Mouse (Mus musculus) lung, embryonic 16.5 days (tissue): Measurements from ENCODE around the gene Wfdc16. TPM values are rescaled to one million over a fixed set of nuclear protein-coding genes. Genes with fewer than 3 reads are reported as not detected.

Experiments
- ATAC-seq: fragments of 200-750 bp; cut with Nextera tagmentation; 2 replicates; pipeline ENCODE4 v1.8.0; 2017; ENCODE audit warnings: low read depth, mild to moderate bottlenecking, moderate library complexity
- H3K27ac ChIP-seq: fragments of 300-500 bp; sonication (generic); 2 replicates; pipeline ENCODE4 v1.5.1; 2014; ENCODE audit warnings: mild to moderate bottlenecking, control low read depth, low read length
- H3K27me3 ChIP-seq: fragments of 300-500 bp; sonication (generic); 2 replicates; pipeline ENCODE4 v1.6.1; 2014; ENCODE audit warnings: low read depth, low read length, mixed read lengths; ENCODE audit not compliant: control insufficient read depth, insufficient read depth
- H3K36me3 ChIP-seq: fragments of 300-500 bp; sonication (generic); 2 replicates; pipeline ENCODE4 v1.6.1; 2014; ENCODE audit warnings: low read length; ENCODE audit not compliant: control insufficient read depth, insufficient read depth
- H3K4me1 ChIP-seq: fragments of 300-500 bp; sonication (generic); replicated peaks from 2 replicates; pipeline ENCODE4 v1.6.1; 2014; ENCODE audit warnings: low read length, mixed read lengths; ENCODE audit not compliant: control insufficient read depth, insufficient read depth
- H3K4me2 ChIP-seq: fragments of 300-500 bp; sonication (generic); 2 replicates; pipeline ENCODE4 v1.6.1; 2014; ENCODE audit warnings: low read depth, low read length, control low read depth
- H3K4me3 ChIP-seq: fragments of 300-500 bp; sonication (generic); 2 replicates; pipeline ENCODE4 v1.5.1; 2014; ENCODE audit warnings: mild to moderate bottlenecking, low read length, control low read depth
- H3K9ac ChIP-seq: fragments of 300-500 bp; sonication (generic); 2 replicates; pipeline ENCODE4 v1.6.1; 2014; ENCODE audit warnings: low read length, control low read depth
- H3K9me3 ChIP-seq: fragments of 300-500 bp; sonication (generic); 2 replicates; pipeline ENCODE4 v1.6.1; 2016; ENCODE audit warnings: low read length; ENCODE audit not compliant: control insufficient read depth
- WGBS: fragments of 180-500 bp; shearing (Covaris S2); extraction: QIAGEN DNeasy Blood & Tissue Kit; methylation state at CpG from one replicate; pipeline ENCODE4 v1.1.7; 2014; 5-methylcytosine and 5-hydroxymethylcytosine counted together
- polyA plus RNA-seq: library from polyadenylated mRNA; unstranded; fragments of >200 nt; fragmentation: Nextera tagmentation; extraction: Ambion mirVana; gene quantifications from 2 replicates; pipeline ENCODE4 v1.2.1, GENCODE M21; 2015

The Wfdc16 gene
- polyA plus RNA-seq, 1 experiment from 2014 or later: not detected

GRCm38 (mm10) chr2:164664851-164665250, 26.3 kb upstream of the Wfdc16 start:
- Histone ChIP-seq H3K36me3 (no peaks in the 10 kb centered on the region), H3K4me3 (no peak overlapping the region), H3K9me3 (no peaks in the 10 kb centered on the region), H3K4me1 (no peaks in the 10 kb centered on the region), H3K27ac (no peak overlapping the region), H3K4me2 (no peak overlapping the region), H3K27me3 (no peaks in the 10 kb centered on the region), H3K9ac (no peak overlapping the region)
- 82% methylated on average over 7 of the region's 7 CpGs for WGBS
- ATAC-seq: no peak

DNA sequence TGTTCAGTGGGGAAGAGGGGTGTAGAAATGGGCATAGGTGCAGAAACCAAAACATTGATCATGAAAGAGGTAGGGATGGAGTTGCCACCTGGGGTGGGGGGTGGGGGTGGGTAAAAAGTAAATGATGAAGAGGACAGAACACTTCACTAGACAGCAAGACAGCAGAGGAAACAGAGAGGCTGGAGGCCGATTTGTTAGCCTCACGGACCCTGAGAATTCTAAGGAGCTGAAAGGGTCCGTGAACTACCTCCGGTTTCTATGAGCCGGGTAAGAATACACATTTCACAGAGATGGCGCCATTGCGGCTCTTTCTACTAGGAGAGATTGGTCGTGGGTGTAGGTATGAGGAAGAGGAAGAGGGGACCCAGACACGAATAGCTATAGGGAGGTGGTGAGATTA, 17.9 kb upstream of the Wfdc16 start, which contains the start of gene Wfdc9:
Gene Wfdc9, minus strand, starts transcription at position 101 of the 400 bp plus-strand sequence.
- H3K4me2 ChIP-seq: no peak within 1 kb of the TSS
- no peaks in the 10 kb centered on the region for H3K4me1 ChIP-seq
- H3K27me3 ChIP-seq: no peaks in the 10 kb centered on the region
- H3K9ac ChIP-seq: no peak within 1 kb of the TSS
- no peak within 1 kb of the TSS for H3K4me3 ChIP-seq
- no peaks in the 10 kb centered on the region for H3K36me3 ChIP-seq
- H3K9me3 ChIP-seq: no peaks in the 10 kb centered on the region
- ATAC-seq: no peak
- WGBS: 80% methylated on average over 9 of the region's 9 CpGs
- H3K27ac ChIP-seq: no peak within 1 kb of the TSS

DNA sequence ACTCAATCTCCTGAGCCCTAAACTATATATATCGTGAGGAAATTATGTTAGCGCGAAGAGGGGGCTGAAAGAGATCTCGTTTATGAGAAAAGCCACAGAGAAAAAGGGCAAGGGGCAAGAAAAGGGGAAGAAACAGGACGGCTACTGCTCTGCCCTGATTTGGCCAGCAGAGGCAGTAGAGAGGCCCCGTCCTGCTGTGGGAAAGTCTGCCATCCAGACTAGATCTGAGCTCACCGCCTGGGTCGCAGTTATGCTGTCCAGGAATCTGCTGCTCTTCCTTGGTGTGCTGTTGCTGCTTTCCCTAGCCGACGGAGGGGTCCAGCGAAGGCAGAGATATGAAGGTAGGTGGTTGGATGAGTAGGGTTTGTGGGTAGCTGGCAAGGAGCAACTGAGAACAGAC, 17.3 kb upstream of the Wfdc16 start, which contains the start of gene Wfdc10:
Gene Wfdc10, plus strand, starts transcription at position 189 of the 400 bp plus-strand sequence.
- no peaks in the 10 kb centered on the region for H3K9me3 ChIP-seq
- no peak within 1 kb of the TSS for H3K9ac ChIP-seq
- no peaks in the 10 kb centered on the region for H3K36me3 ChIP-seq
- no peak within 1 kb of the TSS for H3K4me3 ChIP-seq
- no peak for ATAC-seq
- H3K4me1 ChIP-seq: no peaks in the 10 kb centered on the region
- no peak within 1 kb of the TSS for H3K27ac ChIP-seq
- WGBS: 11% methylated on average over 11 of the region's 11 CpGs
- H3K27me3 ChIP-seq: no peaks in the 10 kb centered on the region
- no peak within 1 kb of the TSS for H3K4me2 ChIP-seq

DNA sequence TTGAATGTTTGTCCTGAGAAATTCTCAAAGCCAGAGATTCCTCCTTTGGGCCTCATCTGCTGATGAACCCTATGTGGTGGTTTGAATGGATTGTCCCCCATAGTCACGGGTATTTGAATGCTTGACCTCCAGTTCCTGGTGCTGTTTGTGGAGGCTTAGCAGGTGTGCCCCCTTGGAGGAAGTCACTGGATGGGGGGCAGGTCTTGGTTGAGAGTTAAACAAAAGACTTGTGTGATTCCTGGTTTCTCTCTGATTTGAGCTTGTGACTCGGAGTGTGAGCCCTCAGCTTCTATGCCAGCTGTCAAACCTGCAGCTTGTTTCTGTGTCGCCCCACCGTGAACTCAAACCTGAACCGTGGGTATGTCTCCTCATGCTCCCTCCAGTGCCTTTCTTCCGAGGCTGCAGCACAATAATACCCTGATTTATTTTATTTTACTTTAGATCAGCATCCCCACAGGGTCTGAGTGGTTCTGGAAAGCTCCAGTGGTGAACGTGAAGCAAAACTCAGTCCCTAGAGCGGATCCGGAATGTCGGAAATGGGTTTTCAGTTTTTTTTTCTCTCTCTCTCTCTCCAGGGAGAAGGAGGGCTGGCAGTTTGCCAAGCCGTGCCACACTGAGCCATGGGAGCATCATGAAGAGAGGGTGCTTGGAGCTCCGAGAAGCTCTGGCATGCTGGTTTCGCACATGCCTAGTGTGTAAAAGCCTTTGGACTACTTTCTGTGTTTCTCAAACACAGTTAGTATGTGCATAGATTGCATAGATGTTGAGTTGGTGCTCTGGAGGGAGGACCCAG, 3.5 kb upstream of the Wfdc16 start:
- H3K9ac ChIP-seq: no peak overlapping the region
- ATAC-seq: no peak
- H3K36me3 ChIP-seq: no peaks in the 10 kb centered on the region
- no peak overlapping the region for H3K27ac ChIP-seq
- 59% methylated on average over 13 of the region's 13 CpGs for WGBS
- H3K4me2 ChIP-seq: no peak overlapping the region
- no peaks in the 10 kb centered on the region for H3K27me3 ChIP-seq
- H3K4me1 ChIP-seq: no peaks in the 10 kb centered on the region
- H3K9me3 ChIP-seq: no peaks in the 10 kb centered on the region
- H3K4me3 ChIP-seq: no peak overlapping the region

GRCm38 (mm10) chr2:164641129-164641528, 2.5 kb upstream of the Wfdc16 start:
- WGBS: 74% methylated on average over 7 of the region's 7 CpGs

GRCm38 (mm10) chr2:164635266-164635665, 3.3 kb downstream of the Wfdc16 start:
- WGBS: 71% methylated on average over 9 of the region's 9 CpGs
- H3K4me1 ChIP-seq: no peaks in the 10 kb centered on the region
- no peaks in the 10 kb centered on the region for H3K27me3 ChIP-seq
- H3K4me2 ChIP-seq: no peak overlapping the region
- H3K9me3 ChIP-seq: no peaks in the 10 kb centered on the region
- H3K36me3 ChIP-seq: no peaks in the 10 kb centered on the region
- H3K4me3 ChIP-seq: no peak overlapping the region
- H3K9ac ChIP-seq: no peak overlapping the region
- no peak for ATAC-seq
- no peak overlapping the region for H3K27ac ChIP-seq

More at GRCm38 (mm10) chr2:164641129-164641528, 2.5 kb upstream of the Wfdc16 start:
- no peaks in the 10 kb centered on the region for H3K4me1 ChIP-seq
- no peaks in the 10 kb centered on the region for H3K36me3 ChIP-seq
- H3K4me3 ChIP-seq: no peak overlapping the region
- no peak overlapping the region for H3K4me2 ChIP-seq
- no peak overlapping the region for H3K9ac ChIP-seq
- no peaks in the 10 kb centered on the region for H3K27me3 ChIP-seq
- no peak overlapping the region for H3K27ac ChIP-seq
- ATAC-seq: no peak
- H3K9me3 ChIP-seq: no peaks in the 10 kb centered on the region

GRCm38 (mm10) chr2:164621775-164622174, 16.8 kb downstream of the Wfdc16 start:
- no peaks in the 10 kb centered on the region for H3K36me3 ChIP-seq
- H3K27me3 ChIP-seq: no peaks in the 10 kb centered on the region
- no peaks in the 10 kb centered on the region for H3K9me3 ChIP-seq
- no peak for ATAC-seq
- 76% methylated on average over 4 of the region's 4 CpGs for WGBS
- H3K4me2 ChIP-seq: no peak overlapping the region
- H3K4me3 ChIP-seq: no peak overlapping the region
- no peaks in the 10 kb centered on the region for H3K4me1 ChIP-seq
- H3K27ac ChIP-seq: no peak overlapping the region
- no peak overlapping the region for H3K9ac ChIP-seq

GRCm38 (mm10) chr2:164619050-164619449, 19.5 kb downstream of the Wfdc16 start:
- H3K4me3 ChIP-seq: no peak overlapping the region
- H3K36me3 ChIP-seq: no peaks in the 10 kb centered on the region
- H3K4me2 ChIP-seq: no peak overlapping the region
- H3K27ac ChIP-seq: no peak overlapping the region
- 47% methylated on average over 5 of the region's 5 CpGs for WGBS
- ATAC-seq: no peak
- H3K9me3 ChIP-seq: no peaks in the 10 kb centered on the region
- no peaks in the 10 kb centered on the region for H3K27me3 ChIP-seq
- no peak overlapping the region for H3K9ac ChIP-seq
- no peaks in the 10 kb centered on the region for H3K4me1 ChIP-seq

GRCm38 (mm10) chr2:164615386-164615785, 23.2 kb downstream of the Wfdc16 start:
- Histone ChIP-seq H3K36me3 (no peaks in the 10 kb centered on the region), H3K27ac (no peak overlapping the region), H3K9me3 (no peaks in the 10 kb centered on the region), H3K4me3 (no peak overlapping the region), H3K9ac (no peak overlapping the region), H3K4me1 (no peaks in the 10 kb centered on the region), H3K4me2 (no peak overlapping the region), H3K27me3 (no peaks in the 10 kb centered on the region)
- ATAC-seq: no peak
- WGBS: 84% methylated on average over 3 of the region's 3 CpGs
